ENCODE assay signal across 9 mouse cellular contexts in genomic region chr4:41671963-41672480, GRCm38 (mm10). TPM values are rescaled to one million over a fixed set of nuclear protein-coding genes. Genes with fewer than 3 reads are reported as not detected.
DNase-seq lines count a peak whose midpoint lies in the region; ATAC-seq and TF ChIP-seq lines count a peak whose summit lies in the region.
"Had no signal": no experiment of that assay in that cellular context is flagged by ENCODE, and none has a peak within 500 bp of the region (broad histone marks: within the 10 kb centered on the region; RNA-seq: fewer than 3 reads in every experiment).

No protein-coding gene starts in this region.

- peaks cover 14% of the 10 kb centered on the region for H3K4me1 ChIP-seq in forebrain, postnatal 0 days (ENCODE audit: insufficient read depth)
- peaks cover 14% of the 10 kb centered on the region for H3K4me1 ChIP-seq in limb, embryonic 14.5 days (ENCODE audit: control insufficient read depth, insufficient read depth, low read length)

- peak; percentile 51 for ATAC-seq in forebrain, postnatal 0 days
- ATAC-seq in limb, embryonic 14.5 days (ENCODE audit: low FRiP score, low read depth): peak; percentile 59

- H3K27me3 ChIP-seq in forebrain, postnatal 0 days (ENCODE audit: insufficient read depth, low read length): no peaks in the 10 kb centered on the region
- peaks cover 57% of the 10 kb centered on the region for H3K27me3 ChIP-seq in limb, embryonic 14.5 days (ENCODE audit: control insufficient read depth, insufficient read depth, low read length)

- intact Hi-C loops in left cerebral cortex, postnatal 4 days (cut with DNase I): no loop called here
- intact Hi-C loops in left cerebral cortex, postnatal 14 days (cut with DNase I): no loop called here

- WGBS in forebrain, postnatal 0 days: 14% methylated on average over 6 of the region's 8 CpGs
- 8% methylated on average over 8 of the region's 8 CpGs for WGBS in limb, embryonic 14.5 days

- peak; percentile 55 for DNase-seq in left cerebral cortex, postnatal 4 days
- DNase-seq in left cerebral cortex, postnatal 14 days (ENCODE audit: low spot score in 2 of 2): no peak
- DNase-seq in forebrain, postnatal 0 days: peak; percentile 55
- DNase-seq in limb, embryonic 14.5 days (ENCODE audit: low spot score): no peak
- DNase-seq in gastrocnemius, adult 8-10 months (ENCODE audit: low spot score in 2 of 2): no peak
- DNase-seq in ovary, adult 18-20 months (ENCODE audit: low spot score): no peak
- no peak for DNase-seq in cerebellum, adult 11 months

- no peak for TF ChIP-seq CTCF in forebrain, postnatal 0 days (IDR thresholded peaks at IDR 0.05; ENCODE audit: low read depth)

- H3K36me3 ChIP-seq in forebrain, postnatal 0 days (ENCODE audit: insufficient read depth): 0 out of 2 replicates have a peak, but pooled peaks cover 6% of the 10 kb centered on the region
- H3K36me3 ChIP-seq in limb, embryonic 14.5 days (ENCODE audit: control insufficient read depth, insufficient read depth, low read length): no peaks in the 10 kb centered on the region
- H3K36me3 ChIP-seq: G1E had no signal

- no peak for TF ChIP-seq POLR2A in limb, embryonic 14.5 days (IDR thresholded peaks at IDR 0.05; ENCODE audit: borderline replicate concordance, extremely low read depth, insufficient read depth, insufficient read length)

- no peak overlapping the region for H3K27ac ChIP-seq in forebrain, postnatal 0 days (ENCODE audit: low read depth, low read length)
- H3K27ac ChIP-seq in limb, embryonic 14.5 days (replicated peaks; ENCODE audit: low read depth, low read length): no peak overlapping the region
- H3K27ac ChIP-seq: macrophage had no signal

- 0 out of 2 replicates have a peak overlapping the region, but pooled peaks have one; percentile 10 for H3K9ac ChIP-seq in forebrain, postnatal 0 days
- no peak overlapping the region for H3K9ac ChIP-seq in limb, embryonic 14.5 days (ENCODE audit: low read depth, low read length, severe bottlenecking)

- no peak overlapping the region for H3K4me3 ChIP-seq in forebrain, postnatal 0 days (ENCODE audit: low read depth, low read length)
- no peak overlapping the region for H3K4me3 ChIP-seq in limb, embryonic 14.5 days (replicated peaks; ENCODE audit: low read length)

- no peaks in the 10 kb centered on the region for H3K9me3 ChIP-seq in forebrain, postnatal 0 days (ENCODE audit: low read length)
- H3K9me3 ChIP-seq in limb, embryonic 14.5 days (ENCODE audit: control insufficient read depth, low read length): no peaks in the 10 kb centered on the region
- H3K9me3 ChIP-seq: G1E had no signal

- H3K4me2 ChIP-seq in forebrain, postnatal 0 days (ENCODE audit: low read depth): no peak overlapping the region
- H3K4me2 ChIP-seq in limb, embryonic 14.5 days (replicated peaks; ENCODE audit: low read depth, low read length, severe bottlenecking): no peak overlapping the region

RNA-seq across cellular contexts. Expression of gene Cntfr, which starts 24.9 kb away (rescaled TPM):
- total RNA-seq in left cerebral cortex, postnatal 4 days (2021): 10 to 100 TPM; 60.5 to 61.7 TPM
- 100 to 1,000 TPM in 1 of 2 experiments, 10 to 100 TPM in 1; 98.6 to 102 TPM for total RNA-seq in left cerebral cortex, postnatal 14 days (2021)
- 24.7 and 25.9 TPM in 2 replicates for total RNA-seq in forebrain, postnatal 0 days (2014; rRNA removed)
- 13.6 and 14.2 TPM in 2 replicates for polyA plus RNA-seq in forebrain, postnatal 0 days (2015; fragmentation: Nextera tagmentation; extraction: Ambion mirVana)
- 34.2 and 43.6 TPM in 2 replicates for polyA plus RNA-seq in limb, embryonic 14.5 days (2012; rRNA removed)
- 5.3 and 5.4 TPM in 2 replicates for polyA plus RNA-seq in limb, embryonic 14.5 days (2014; fragmentation: Nextera tagmentation; extraction: Ambion mirVana)
- total RNA-seq in gastrocnemius, adult 8-10 months (2022): 10 to 100 TPM; 17.8 to 25.6 (median 22.5) TPM
- polyA plus RNA-seq: macrophage had no signal

RNA-seq across cellular contexts. Expression of gene Il11ra1, which starts 27.8 kb away (rescaled TPM):
- total RNA-seq in left cerebral cortex, postnatal 4 days (2021): 10 to 100 TPM; 17.8 to 20.7 TPM
- total RNA-seq in left cerebral cortex, postnatal 14 days (2021): 10 to 100 TPM; 28.9 to 32.8 TPM
- total RNA-seq in forebrain, postnatal 0 days (2014; rRNA removed): 16.8 and 17.2 TPM in 2 replicates
- polyA plus RNA-seq in forebrain, postnatal 0 days (2015; fragmentation: Nextera tagmentation; extraction: Ambion mirVana): 29.1 and 31.2 TPM in 2 replicates
- polyA plus RNA-seq in limb, embryonic 14.5 days (2012; rRNA removed): 247 and 316 TPM in 2 replicates
- 384 and 431 TPM in 2 replicates for polyA plus RNA-seq in limb, embryonic 14.5 days (2014; fragmentation: Nextera tagmentation; extraction: Ambion mirVana)
- total RNA-seq in gastrocnemius, adult 8-10 months (2022): 10 to 100 TPM; 41.4 to 51.9 (median 49.4) TPM

RNA-seq across cellular contexts. Expression of gene Enho, which starts 31.9 kb away (rescaled TPM):
- total RNA-seq in left cerebral cortex, postnatal 4 days (2021): 10 to 100 TPM; 70.3 to 78.4 TPM
- 10 to 100 TPM; 54.7 to 60.3 TPM for total RNA-seq in left cerebral cortex, postnatal 14 days (2021)
- 106 and 130 TPM in 2 replicates for total RNA-seq in forebrain, postnatal 0 days (2014; rRNA removed)
- polyA plus RNA-seq in forebrain, postnatal 0 days (2015; fragmentation: Nextera tagmentation; extraction: Ambion mirVana): 117 and 122 TPM in 2 replicates
- 15.6 and 22.3 TPM in 2 replicates for polyA plus RNA-seq in limb, embryonic 14.5 days (2012; rRNA removed)
- 12.5 and 13.1 TPM in 2 replicates for polyA plus RNA-seq in limb, embryonic 14.5 days (2014; fragmentation: Nextera tagmentation; extraction: Ambion mirVana)
- 10 to 100 TPM in 3 of 4 experiments, 1 to 10 TPM in 1; 8.4 to 13.1 (median 10.3) TPM for total RNA-seq in gastrocnemius, adult 8-10 months (2022)
- polyA plus RNA-seq: G1E had no signal

RNA-seq across cellular contexts. Expression of gene Rpp25l, which starts 41.3 kb away (rescaled TPM):
- total RNA-seq in left cerebral cortex, postnatal 4 days (2021): 10 to 100 TPM; 32.2 to 34.5 TPM
- total RNA-seq in left cerebral cortex, postnatal 14 days (2021): 10 to 100 TPM; 30.8 to 31.0 TPM
- total RNA-seq in forebrain, postnatal 0 days (2014; rRNA removed): 36.3 and 44.4 TPM in 2 replicates
- 43.0 and 52.0 TPM in 2 replicates for polyA plus RNA-seq in forebrain, postnatal 0 days (2015; fragmentation: Nextera tagmentation; extraction: Ambion mirVana)
- 59.3 and 67.5 TPM in 2 replicates for polyA plus RNA-seq in limb, embryonic 14.5 days (2012; rRNA removed)
- polyA plus RNA-seq in limb, embryonic 14.5 days (2014; fragmentation: Nextera tagmentation; extraction: Ambion mirVana): 69.8 and 76.2 TPM in 2 replicates
- total RNA-seq in gastrocnemius, adult 8-10 months (2022): 10 to 100 TPM; 57.2 to 67.4 (median 59.9) TPM

RNA-seq across cellular contexts. Expression of gene Dctn3, which starts 50.9 kb away (rescaled TPM):
- 100 to 1,000 TPM; 161 to 166 TPM for total RNA-seq in left cerebral cortex, postnatal 4 days (2021)
- 100 to 1,000 TPM; 201 to 217 TPM for total RNA-seq in left cerebral cortex, postnatal 14 days (2021)
- total RNA-seq in forebrain, postnatal 0 days (2014; rRNA removed): 184 and 251 TPM in 2 replicates
- 378 and 438 TPM in 2 replicates for polyA plus RNA-seq in forebrain, postnatal 0 days (2015; fragmentation: Nextera tagmentation; extraction: Ambion mirVana)
- 64.2 and 70.1 TPM in 2 replicates for polyA plus RNA-seq in limb, embryonic 14.5 days (2012; rRNA removed)
- polyA plus RNA-seq in limb, embryonic 14.5 days (2014; fragmentation: Nextera tagmentation; extraction: Ambion mirVana): 99.1 and 101 TPM in 2 replicates
- total RNA-seq in gastrocnemius, adult 8-10 months (2022): 10 to 100 TPM; 39.1 to 50.9 (median 40.7) TPM

Comparison
In these comparisons a context has a peak if more than half of its experiments do, and no peak if none do; other contexts are left out.
1. DNase-seq: peak in left cerebral cortex, postnatal 4 days (single experiment) and forebrain, postnatal 0 days (single experiment); none in left cerebral cortex, postnatal 14 days (0 of 2), limb, embryonic 14.5 days (single experiment), gastrocnemius, adult 8-10 months (0 of 2), ovary, adult 18-20 months (single experiment) and cerebellum, adult 11 months (single experiment).